Mouse (Mus musculus) forebrain, embryonic 12.5 days (tissue): ENCODE data around the gene Gsta4. TPM values are rescaled to one million over a fixed set of nuclear protein-coding genes. Genes with fewer than 3 reads are reported as not detected.
"Not testable (repeated sequence)": the region's sequence is repeated elsewhere in the genome, so short reads cannot be mapped to it uniquely, and the experiment has no call there.

Experiments
- ATAC-seq: fragments of 200-750 bp; cut with Nextera tagmentation; 2 replicates; pipeline ENCODE4 v1.8.0; 2017; ENCODE audit warnings: moderate TSS enrichment; ENCODE audit not compliant: low FRiP score
- H3K27ac ChIP-seq: fragments of 300-500 bp; sonication (generic); 2 replicates; pipeline ENCODE4 v1.5.1; 2016; ENCODE audit warnings: mild to moderate bottlenecking
- H3K27me3 ChIP-seq: fragments of 300-500 bp; sonication (generic); 2 replicates; pipeline ENCODE4 v1.6.1; 2016; ENCODE audit warnings: mild to moderate bottlenecking
- H3K36me3 ChIP-seq: fragments of 300-500 bp; sonication (generic); replicated peaks from 2 replicates; pipeline ENCODE4 v1.6.1; 2016; ENCODE audit warnings: mild to moderate bottlenecking
- H3K4me1 ChIP-seq: fragments of 300-500 bp; sonication (generic); 2 replicates; pipeline ENCODE4 v1.6.1; 2016
- H3K4me2 ChIP-seq: fragments of 300-500 bp; sonication (generic); 2 replicates; pipeline ENCODE4 v1.6.1; 2016; ENCODE audit warnings: mild to moderate bottlenecking, moderate library complexity
- H3K4me3 ChIP-seq: fragments of 300-500 bp; sonication (generic); replicated peaks from 2 replicates; pipeline ENCODE4 v1.5.1; 2016; ENCODE audit warnings: mild to moderate bottlenecking
- H3K9ac ChIP-seq: fragments of 300-500 bp; sonication (generic); 2 replicates; pipeline ENCODE4 v1.6.1; 2016; ENCODE audit warnings: mild to moderate bottlenecking
- H3K9me3 ChIP-seq: fragments of 300-500 bp; sonication (generic); 2 replicates; pipeline ENCODE4 v1.6.1; 2016
- WGBS: fragments of 180-500 bp; shearing (Covaris S2); methylation state at CpG from one replicate; pipeline ENCODE4 v1.1.7; 2016; 5-methylcytosine and 5-hydroxymethylcytosine counted together
- polyA plus RNA-seq: library from polyadenylated mRNA; unstranded; fragments of >200 nt; fragmentation: Nextera tagmentation; extraction: Ambion mirVana; gene quantifications from 2 replicates; pipeline ENCODE4 v1.2.1, GENCODE M21; 2016

The Gsta4 gene
- polyA plus RNA-seq, 1 experiment from 2014 or later: 43.0 TPM

DNA sequence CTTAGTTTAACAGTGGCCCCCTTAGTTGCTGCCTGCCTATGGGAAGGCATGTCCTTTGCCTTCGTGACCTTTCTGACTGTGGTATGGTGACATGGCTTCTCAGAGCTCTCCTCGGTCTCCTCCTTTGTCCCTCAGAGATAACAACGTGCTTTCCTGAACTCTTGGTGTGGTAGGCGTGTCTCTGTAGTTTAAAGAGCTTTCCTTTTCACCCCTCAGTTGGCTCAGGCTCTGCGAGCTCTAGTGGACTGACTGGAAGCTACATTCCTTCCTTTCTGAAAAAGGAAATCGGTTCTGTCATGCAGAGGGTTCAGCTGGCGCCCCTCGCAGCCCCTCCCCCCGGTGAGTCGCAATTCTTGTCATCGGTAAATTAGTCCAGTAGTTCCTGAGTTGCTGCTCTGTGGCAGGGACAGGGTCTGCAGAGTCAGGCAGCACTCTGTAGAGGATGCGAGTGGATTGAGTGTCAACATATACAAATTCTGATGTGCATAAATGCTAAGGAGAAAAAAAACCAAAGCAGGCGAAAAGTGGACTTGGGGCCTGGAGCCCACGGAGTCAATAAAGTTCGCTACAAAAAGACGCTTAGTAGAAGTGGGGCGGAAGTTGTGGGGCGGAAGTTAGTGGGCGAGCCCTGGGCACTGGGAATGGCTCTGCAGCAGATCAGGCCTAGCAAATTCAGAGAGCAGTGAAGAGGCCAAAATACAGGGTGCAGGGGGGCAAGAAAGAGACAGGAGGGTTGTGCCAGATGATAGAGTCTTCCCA is 15.7 kb upstream of the Gsta4 start:
- H3K4me1 ChIP-seq: no peaks in the 10 kb centered on the region
- no peak overlapping the region for H3K9ac ChIP-seq
- H3K27me3 ChIP-seq: no peaks in the 10 kb centered on the region
- peaks cover 63% of the 10 kb centered on the region for H3K36me3 ChIP-seq
- H3K9me3 ChIP-seq: no peaks in the 10 kb centered on the region
- no peak for ATAC-seq
- H3K27ac ChIP-seq: no peak overlapping the region
- no peak overlapping the region for H3K4me2 ChIP-seq
- 89% methylated on average over 19 of the region's 19 CpGs for WGBS
- no peak overlapping the region for H3K4me3 ChIP-seq

DNA sequence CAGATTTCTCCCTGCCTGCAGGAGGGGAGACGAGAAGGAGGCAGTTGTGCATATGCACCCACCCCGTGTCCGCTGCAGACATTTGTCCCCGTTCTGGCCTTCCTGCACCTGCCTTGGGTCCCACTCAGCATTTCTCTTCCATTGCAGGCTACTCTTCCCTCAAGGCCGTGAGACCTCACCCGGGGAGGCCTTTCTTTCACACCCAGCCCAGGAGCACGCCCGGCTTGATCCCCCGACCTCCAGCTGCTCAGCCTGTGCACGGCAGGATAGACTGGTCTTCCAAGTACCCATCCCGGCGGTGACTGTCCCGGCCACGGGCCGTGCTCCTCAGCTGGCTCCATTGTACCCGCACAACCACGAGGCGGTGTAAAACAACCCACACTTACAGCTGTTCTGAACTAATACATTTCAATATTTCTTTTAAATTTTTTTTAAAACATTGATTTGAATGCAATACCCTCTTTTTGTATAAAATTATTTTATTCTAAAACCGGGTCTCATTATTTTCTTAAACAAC is 15.1 kb upstream of the Gsta4 start:
- 91% methylated on average over 19 of the region's 19 CpGs for WGBS
- H3K36me3 ChIP-seq: peaks cover 57% of the 10 kb centered on the region

DNA sequence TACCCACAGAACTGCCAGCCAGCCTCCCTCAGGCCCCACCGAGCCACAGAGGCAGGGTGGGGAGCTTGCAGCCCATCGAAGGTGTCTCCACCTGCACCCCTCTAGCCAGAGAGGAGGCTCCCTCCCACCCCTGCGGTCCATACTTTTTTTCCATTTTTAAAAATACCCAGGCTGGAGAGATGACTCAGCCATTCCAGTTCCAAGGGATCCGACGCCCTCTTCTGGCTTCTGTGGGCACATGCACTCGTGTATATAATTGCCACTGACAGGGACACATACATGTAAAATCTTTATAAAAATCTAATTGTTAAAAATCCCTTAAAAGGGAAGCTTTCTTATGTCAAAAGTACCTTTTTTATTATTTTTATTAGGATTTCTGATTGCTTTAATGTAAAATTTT is 13.7 kb upstream of the Gsta4 start:
- H3K9me3 ChIP-seq: no peaks in the 10 kb centered on the region
- 95% methylated on average over 6 of the region's 6 CpGs for WGBS
- no peak overlapping the region for H3K27ac ChIP-seq
- no peak overlapping the region for H3K4me2 ChIP-seq
- peaks cover 45% of the 10 kb centered on the region for H3K36me3 ChIP-seq
- no peaks in the 10 kb centered on the region for H3K4me1 ChIP-seq
- H3K9ac ChIP-seq: no peak overlapping the region
- no peaks in the 10 kb centered on the region for H3K27me3 ChIP-seq
- H3K4me3 ChIP-seq: no peak overlapping the region
- no peak for ATAC-seq

More for the DNA sequence above, 15.1 kb upstream of the Gsta4 start:
- no peak for ATAC-seq
- Histone ChIP-seq H3K4me3 (no peak overlapping the region), H3K4me2 (no peak overlapping the region), H3K9ac (no peak overlapping the region), H3K9me3 (no peaks in the 10 kb centered on the region), H3K4me1 (no peaks in the 10 kb centered on the region), H3K27ac (no peak overlapping the region), H3K27me3 (no peaks in the 10 kb centered on the region)

DNA sequence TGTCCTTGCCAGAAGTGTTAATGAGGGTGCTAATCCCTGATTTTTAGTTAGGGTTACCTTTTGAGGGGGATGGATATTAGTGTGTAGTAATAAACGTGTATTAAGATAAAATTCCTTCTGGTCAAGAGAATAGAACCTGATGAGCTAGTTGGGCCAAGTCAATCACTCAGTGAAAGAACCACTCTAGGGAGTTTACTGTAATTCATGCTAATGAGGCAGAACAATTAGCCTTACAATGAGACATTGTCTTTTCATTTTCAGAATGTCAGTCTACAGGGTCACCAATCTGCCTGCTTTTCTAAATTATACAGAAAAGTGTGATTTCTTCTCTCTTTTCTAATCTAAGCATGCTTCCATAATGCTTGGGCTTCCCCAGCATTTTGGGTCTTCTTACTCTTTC is 8.6 kb upstream of the Gsta4 start:
- 30% methylated on average over 1 of the region's 1 CpGs for WGBS
- H3K9me3 ChIP-seq: no peaks in the 10 kb centered on the region
- peaks cover 10% of the 10 kb centered on the region for H3K4me1 ChIP-seq

DNA sequence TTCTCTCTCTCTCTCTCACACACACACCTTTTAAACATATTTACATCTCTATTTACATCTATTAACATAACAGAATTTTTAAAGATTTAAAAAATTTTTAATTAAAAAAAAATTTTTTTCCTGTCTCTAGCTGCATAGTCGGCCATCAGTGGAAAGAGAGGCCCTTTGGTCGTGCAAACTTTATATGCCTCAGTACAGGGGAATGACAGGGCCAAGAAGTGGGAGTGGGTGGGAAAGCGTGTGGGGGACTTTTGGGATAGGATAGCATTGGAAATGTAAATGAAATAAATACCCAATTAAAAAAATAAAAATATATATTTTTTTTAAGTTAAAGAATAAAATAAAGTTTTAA is 7.7 kb upstream of the Gsta4 start:
- not testable (repeated sequence) for H3K27me3 ChIP-seq, H3K9me3 ChIP-seq, H3K36me3 ChIP-seq, H3K4me2 ChIP-seq, H3K9ac ChIP-seq, H3K4me1 ChIP-seq, H3K4me3 ChIP-seq, H3K27ac ChIP-seq
- 45% methylated on average over 3 of the region's 3 CpGs for whole genome bisulfite sequencing
- peak; percentile 34; the same call in 1 of the 2 replicates for ATAC-seq

More for the DNA sequence above, 8.6 kb upstream of the Gsta4 start:
- Histone ChIP-seq H3K36me3 (peaks cover 3% of the 10 kb centered on the region), H3K4me2 (no peak overlapping the region), H3K27me3 (no peaks in the 10 kb centered on the region), H3K9ac (no peak overlapping the region), H3K4me3 (no peak overlapping the region), H3K27ac (no peak overlapping the region)
- ATAC-seq: no peak

DNA sequence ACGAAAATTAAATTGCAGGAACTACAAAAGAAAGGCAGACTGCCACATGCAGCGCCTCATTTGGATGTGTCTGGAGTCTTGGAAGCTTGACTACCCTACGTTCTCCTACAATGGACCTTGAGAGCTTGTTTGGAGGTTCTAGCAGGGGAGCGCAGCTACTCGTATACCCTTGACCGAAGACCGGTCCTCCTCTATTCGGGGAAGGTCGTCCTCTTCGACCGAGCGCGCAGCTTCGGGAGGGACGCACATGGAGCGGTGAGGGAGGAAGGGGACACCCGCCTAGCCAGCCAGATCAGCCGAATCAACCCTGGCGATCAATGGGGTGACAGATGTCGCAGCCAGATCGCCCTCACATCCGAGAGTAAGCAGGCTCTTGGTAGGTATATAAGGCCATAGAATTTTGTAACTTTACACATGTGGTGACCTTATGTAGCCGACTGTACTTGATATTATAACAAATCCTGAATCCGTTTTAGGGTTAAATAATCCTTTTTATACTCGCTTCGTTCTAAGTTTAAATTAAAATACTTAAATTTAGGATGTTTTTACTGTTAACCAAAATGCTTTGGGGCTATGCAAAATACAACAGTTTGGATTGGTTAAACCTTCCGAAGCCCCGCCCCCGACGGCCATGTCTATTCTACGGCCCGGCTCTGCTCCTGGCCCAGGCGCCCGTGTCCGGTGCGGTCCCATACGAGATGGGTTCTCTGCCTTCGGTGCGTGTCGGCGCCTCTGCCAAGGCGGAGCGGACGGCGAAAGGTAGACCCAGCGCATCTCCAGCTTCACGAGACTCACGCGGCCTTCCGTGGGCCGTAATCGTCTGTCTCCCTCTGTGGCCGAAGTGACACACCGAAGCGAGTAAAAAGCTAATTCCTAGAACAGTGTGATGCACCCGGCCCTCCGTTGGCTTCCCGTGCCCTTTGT is 7.0 kb upstream of the Gsta4 start:
- Histone ChIP-seq H3K4me1 (peaks cover 10% of the 10 kb centered on the region), H3K9ac (peak overlapping the region; percentile 76), H3K9me3 (no peaks in the 10 kb centered on the region), H3K36me3 (no peaks in the 10 kb centered on the region), H3K4me3 (peak overlapping the region; percentile 55), H3K27me3 (no peaks in the 10 kb centered on the region), H3K27ac (peak overlapping the region; percentile 96), H3K4me2 (peak overlapping the region; percentile 60)
- ATAC-seq: peak; percentile 99
- under 1% methylated on average over 49 of the region's 58 CpGs for WGBS

DNA sequence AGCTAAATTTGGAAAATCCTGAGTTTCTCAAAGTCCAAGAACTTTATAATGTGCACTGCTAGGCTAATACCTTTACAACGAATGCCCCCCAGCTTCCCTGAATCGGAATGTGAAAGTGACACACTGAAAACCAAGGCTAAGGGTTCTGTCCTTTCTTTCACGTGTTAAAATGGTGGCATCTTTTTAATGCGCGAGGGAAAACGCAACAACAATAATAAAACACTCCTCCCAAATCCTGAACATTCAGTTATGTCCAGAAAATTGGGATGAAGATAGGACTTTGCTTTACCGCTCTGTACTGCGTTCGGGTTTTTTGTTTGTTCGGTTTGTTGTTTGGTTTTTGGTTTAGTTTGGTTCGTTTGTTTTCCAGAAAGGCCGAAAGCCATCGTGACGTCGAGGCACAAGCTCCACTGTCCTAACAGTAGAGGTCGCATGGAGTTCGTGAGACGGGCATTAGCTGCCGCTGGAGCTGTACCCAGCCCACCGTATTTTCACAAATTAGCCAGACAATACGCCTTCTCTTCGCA is 6.3 kb upstream of the Gsta4 start:
- Histone ChIP-seq H3K4me2 (peak overlapping the region; percentile 60), H3K4me3 (peak overlapping the region; percentile 55), H3K27me3 (no peaks in the 10 kb centered on the region), H3K4me1 (peaks cover 10% of the 10 kb centered on the region), H3K9ac (peak overlapping the region; percentile 76), H3K36me3 (no peaks in the 10 kb centered on the region), H3K9me3 (no peaks in the 10 kb centered on the region), H3K27ac (peak overlapping the region; percentile 96)
- peak; percentile 69 for ATAC-seq
- WGBS: under 1% methylated on average over 22 of the region's 22 CpGs

DNA sequence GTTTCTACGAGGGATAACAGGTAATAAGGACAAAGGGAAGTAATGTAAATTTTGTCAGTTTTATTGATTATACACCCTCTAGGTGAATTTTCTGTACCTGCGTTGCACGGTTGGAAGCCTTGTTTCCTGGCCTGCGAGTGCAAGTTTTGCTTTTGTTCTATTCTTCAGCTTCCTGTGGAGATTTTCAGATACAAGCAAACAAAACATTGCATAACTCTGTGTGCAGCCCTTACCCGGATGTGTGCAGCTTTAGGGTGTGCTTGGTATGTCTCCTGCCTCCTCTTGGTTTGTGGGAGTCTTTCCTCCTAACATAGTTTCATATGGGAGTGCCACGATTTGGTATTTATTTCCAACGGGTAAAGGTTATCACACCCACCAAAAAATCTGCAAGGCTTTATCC is 5.7 kb upstream of the Gsta4 start:
- Histone ChIP-seq H3K4me3 (peak overlapping the region; percentile 55), H3K4me2 (peak overlapping the region; percentile 60), H3K4me1 (peaks cover 10% of the 10 kb centered on the region), H3K36me3 (no peaks in the 10 kb centered on the region), H3K9me3 (no peaks in the 10 kb centered on the region), H3K27me3 (no peaks in the 10 kb centered on the region), H3K9ac (peak overlapping the region; percentile 76; the same call in 1 of the 2 replicates), H3K27ac (peak overlapping the region; percentile 96)
- 45% methylated on average over 7 of the region's 7 CpGs for WGBS
- ATAC-seq: no peak

DNA sequence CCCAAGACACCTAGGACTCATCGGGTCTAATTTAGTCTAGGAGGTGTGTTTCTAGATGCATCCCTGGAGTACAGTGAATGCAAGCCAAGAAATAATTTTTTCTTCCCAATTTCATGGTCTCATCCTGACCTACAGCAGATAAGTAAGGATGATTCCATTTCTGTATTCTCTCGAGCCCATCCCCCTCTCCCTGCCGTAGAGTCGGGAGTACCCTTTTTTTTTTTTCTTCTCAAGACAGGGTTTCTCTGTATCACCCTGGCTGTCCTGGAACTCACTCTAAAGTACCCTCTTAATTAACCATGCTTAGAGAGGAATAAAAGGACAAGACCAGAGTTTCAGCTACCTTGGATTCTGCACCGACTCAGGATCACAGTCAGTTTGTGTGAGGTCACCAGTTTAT is 4.4 kb upstream of the Gsta4 start:
- no peak overlapping the region for H3K9ac ChIP-seq
- no peak overlapping the region for H3K27ac ChIP-seq
- ATAC-seq: no peak
- WGBS: 80% methylated on average over 5 of the region's 5 CpGs
- H3K4me1 ChIP-seq: peaks cover 10% of the 10 kb centered on the region
- H3K4me3 ChIP-seq: no peak overlapping the region
- no peaks in the 10 kb centered on the region for H3K27me3 ChIP-seq
- no peak overlapping the region for H3K4me2 ChIP-seq
- H3K9me3 ChIP-seq: no peaks in the 10 kb centered on the region
- no peaks in the 10 kb centered on the region for H3K36me3 ChIP-seq

DNA sequence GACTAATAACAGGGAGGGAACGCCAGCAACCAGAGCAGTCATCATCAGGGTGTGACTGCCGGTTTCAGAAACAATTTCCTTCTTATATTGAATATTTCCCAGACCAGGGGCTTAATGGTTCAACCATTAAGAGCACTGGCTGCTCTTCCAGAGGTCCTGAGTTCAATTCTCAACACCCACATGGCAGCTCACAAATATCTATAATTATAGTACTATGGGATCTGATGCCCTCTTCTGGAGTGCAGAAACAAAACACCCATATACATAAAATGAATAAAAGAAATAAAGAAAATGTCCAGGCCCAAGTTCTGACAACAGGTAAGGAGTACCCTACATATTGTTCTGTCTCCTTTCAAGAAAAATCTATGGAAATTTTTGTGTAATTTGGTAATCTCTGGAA is 3.5 kb upstream of the Gsta4 start:
- H3K27ac ChIP-seq: no peak overlapping the region
- peaks cover 10% of the 10 kb centered on the region for H3K4me1 ChIP-seq
- no peak for ATAC-seq
- WGBS: 93% methylated on average over 2 of the region's 2 CpGs
- H3K4me3 ChIP-seq: no peak overlapping the region
- H3K27me3 ChIP-seq: no peaks in the 10 kb centered on the region
- H3K4me2 ChIP-seq: no peak overlapping the region
- H3K36me3 ChIP-seq: no peaks in the 10 kb centered on the region
- H3K9me3 ChIP-seq: no peaks in the 10 kb centered on the region
- H3K9ac ChIP-seq: no peak overlapping the region

DNA sequence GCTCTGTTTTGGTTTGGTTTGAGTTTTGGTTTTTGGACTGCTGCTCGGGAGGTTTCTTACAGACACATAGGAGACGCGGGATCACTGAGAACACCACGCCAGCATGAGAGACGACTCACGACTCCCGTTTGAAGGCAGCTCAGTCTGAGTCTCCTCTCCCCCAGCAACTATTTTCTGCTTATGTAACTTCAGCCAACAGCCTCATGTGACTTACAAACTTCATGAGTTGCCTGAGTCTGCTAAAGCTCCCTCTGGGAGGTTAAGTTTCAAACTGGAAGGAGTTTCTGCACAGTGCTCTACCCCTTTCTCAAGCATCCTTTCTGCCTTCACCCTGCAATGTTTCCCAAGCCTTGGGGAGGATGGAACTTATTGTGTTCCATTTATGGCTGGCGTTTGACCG is 3.1 kb downstream of the Gsta4 start:
- Histone ChIP-seq H3K9ac (no peak overlapping the region), H3K9me3 (no peaks in the 10 kb centered on the region), H3K4me3 (no peak overlapping the region), H3K27ac (no peak overlapping the region), H3K4me2 (no peak overlapping the region), H3K27me3 (peaks cover 9% of the 10 kb centered on the region; the same call in 1 of the 2 replicates), H3K4me1 (peaks cover 4% of the 10 kb centered on the region; the same call in 1 of the 2 replicates), H3K36me3 (no peaks in the 10 kb centered on the region)
- no peak for ATAC-seq
- WGBS: 88% methylated on average over 9 of the region's 9 CpGs

DNA sequence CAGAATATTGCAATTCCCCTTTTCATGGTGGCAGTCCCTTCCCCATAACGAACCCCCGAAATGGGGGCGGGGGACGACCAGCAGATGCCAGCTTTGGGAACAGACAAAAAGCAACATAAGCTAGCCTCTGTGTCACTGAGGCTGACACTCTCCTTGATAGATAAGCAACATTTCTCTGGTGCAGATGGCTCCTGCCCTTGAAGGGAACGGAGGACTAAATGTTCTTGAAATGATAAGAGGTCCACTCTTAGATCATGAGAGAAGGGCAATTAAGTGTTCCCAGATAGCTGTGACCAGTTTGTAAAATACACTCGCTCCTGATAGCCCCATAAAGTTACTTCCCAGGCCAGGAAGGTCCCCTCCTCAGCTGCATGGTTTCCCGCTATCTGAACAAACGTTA is 6.3 kb downstream of the Gsta4 start:
- Histone ChIP-seq H3K4me2 (no peak overlapping the region), H3K4me3 (no peak overlapping the region), H3K4me1 (peaks cover 26% of the 10 kb centered on the region), H3K9ac (no peak overlapping the region), H3K27ac (no peak overlapping the region), H3K27me3 (peaks cover 13% of the 10 kb centered on the region), H3K9me3 (no peaks in the 10 kb centered on the region), H3K36me3 (no peaks in the 10 kb centered on the region)
- WGBS: 87% methylated on average over 8 of the region's 8 CpGs
- ATAC-seq: no peak
